Mouse (Mus musculus) heart, postnatal 0 days (tissue): ENCODE results near the gene Pde1c. TPM values are rescaled to one million over a fixed set of nuclear protein-coding genes. Genes with fewer than 3 reads are reported as not detected.

Experiments
- ATAC-seq: fragments of 200-750 bp; cut with Nextera tagmentation; 2 replicates; pipeline ENCODE4 v1.8.0; 2017; ENCODE audit warnings: low read depth, moderate number of reproducible peaks, moderate library complexity; ENCODE audit not compliant: insufficient read depth
- DNase-seq: peaks from one replicate; pipeline ENCODE4 v3.0.0-alpha.2; 2016; ENCODE audit warnings: low spot score
- H3K27ac ChIP-seq: fragments of 300-500 bp; sonication (generic); 2 replicates; pipeline ENCODE4 v1.5.1; 2014; ENCODE audit warnings: low read depth, mild to moderate bottlenecking
- H3K27me3 ChIP-seq: fragments of 300-500 bp; sonication (generic); 2 replicates; pipeline ENCODE4 v1.6.1; 2014; ENCODE audit warnings: low read length, mixed read lengths; ENCODE audit not compliant: control insufficient read depth, insufficient read depth
- H3K36me3 ChIP-seq: fragments of 300-500 bp; sonication (generic); replicated peaks from 2 replicates; pipeline ENCODE4 v1.6.1; 2014; ENCODE audit warnings: low read length, mixed read lengths; ENCODE audit not compliant: control insufficient read depth, insufficient read depth
- H3K4me1 ChIP-seq: fragments of 300-500 bp; sonication (generic); 2 replicates; pipeline ENCODE4 v1.6.1; 2014; ENCODE audit warnings: antibody characterized with exemption; ENCODE audit not compliant: control insufficient read depth, insufficient read depth
- H3K4me2 ChIP-seq: fragments of 300-500 bp; sonication (generic); 2 replicates; pipeline ENCODE4 v1.6.1; 2014; ENCODE audit warnings: low read depth, mild to moderate bottlenecking, low read length, moderate library complexity
- H3K4me3 ChIP-seq: fragments of 300-500 bp; sonication (generic); 2 replicates; pipeline ENCODE4 v1.5.1; 2014; ENCODE audit warnings: low read depth, low read length
- H3K9ac ChIP-seq: fragments of 300-500 bp; sonication (generic); replicated peaks from 2 replicates; pipeline ENCODE4 v1.6.1; 2014; ENCODE audit warnings: low read depth, low read length, mixed read lengths
- H3K9me3 ChIP-seq: fragments of 300-500 bp; sonication (generic); replicated peaks from 2 replicates; pipeline ENCODE4 v1.6.1; 2016; ENCODE audit warnings: low read length; ENCODE audit not compliant: control insufficient read depth
- CTCF ChIP-seq: IDR thresholded peaks from 2 replicates; pipeline ENCODE4 v1.5.1; 2016; ENCODE audit warnings: antibody characterized with exemption, control low read depth, low read depth
- EP300 ChIP-seq: IDR thresholded peaks from 2 replicates; pipeline ENCODE4 v1.6.1; 2016; ENCODE audit warnings: antibody characterized with exemption, low read depth
- WGBS: fragments of 180-500 bp; shearing (Covaris S2); extraction: QIAGEN DNeasy Blood & Tissue Kit; methylation state at CpG from one replicate; pipeline ENCODE4 v1.1.7; 2014; 5-methylcytosine and 5-hydroxymethylcytosine counted together
- polyA plus RNA-seq: library from polyadenylated mRNA; unstranded; fragments of >200 nt; fragmentation: Nextera tagmentation; extraction: Ambion mirVana; gene quantifications from 2 replicates; pipeline ENCODE4 v1.2.1, GENCODE M21; 2015
- total RNA-seq: library from RNA; depleted of rRNA; stranded (reverse); fragments of >200 nt; gene quantifications from 2 replicates; pipeline ENCODE4 v1.2.3, GENCODE M21; 2014; ENCODE audit warnings: low replicate concordance

Pde1c gene
- total and polyA plus RNA-seq, 2 experiments from 2014 or later: 26.8 to 83.2 TPM

DNA sequence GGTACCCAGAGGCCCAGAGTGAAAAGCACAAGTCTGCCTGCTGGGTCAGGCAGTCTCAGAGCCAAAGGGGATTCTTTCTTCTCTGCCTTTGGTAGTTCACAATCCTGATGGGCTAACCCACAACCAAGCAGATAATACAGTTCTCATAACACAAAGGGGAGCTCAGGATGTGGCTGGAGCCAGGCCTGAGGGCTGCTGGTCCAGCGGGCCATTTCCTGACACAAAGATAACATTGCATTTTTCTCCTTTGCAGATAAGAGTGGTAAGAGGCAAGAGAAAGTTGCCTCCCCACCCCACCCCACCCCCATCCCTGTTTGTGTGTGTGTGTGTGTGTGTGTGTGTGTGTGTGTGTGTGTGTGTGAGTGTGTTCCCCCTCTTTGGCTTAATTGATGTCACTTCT, 10.7 kb upstream of the Pde1c start:
- Histone ChIP-seq H3K27me3 (no peaks in the 10 kb centered on the region), H3K4me1 (no peaks in the 10 kb centered on the region), H3K4me3 (no peak overlapping the region), H3K27ac (no peak overlapping the region), H3K9ac (no peak overlapping the region), H3K4me2 (no peak overlapping the region), H3K9me3 (no peaks in the 10 kb centered on the region), H3K36me3 (no peaks in the 10 kb centered on the region)
- ATAC-seq (no peak), DNase-seq (no peak)
- WGBS: 6% methylated on average over 1 of the region's 1 CpGs
- TF ChIP-seq EP300 (no peak), CTCF (no peak)

DNA sequence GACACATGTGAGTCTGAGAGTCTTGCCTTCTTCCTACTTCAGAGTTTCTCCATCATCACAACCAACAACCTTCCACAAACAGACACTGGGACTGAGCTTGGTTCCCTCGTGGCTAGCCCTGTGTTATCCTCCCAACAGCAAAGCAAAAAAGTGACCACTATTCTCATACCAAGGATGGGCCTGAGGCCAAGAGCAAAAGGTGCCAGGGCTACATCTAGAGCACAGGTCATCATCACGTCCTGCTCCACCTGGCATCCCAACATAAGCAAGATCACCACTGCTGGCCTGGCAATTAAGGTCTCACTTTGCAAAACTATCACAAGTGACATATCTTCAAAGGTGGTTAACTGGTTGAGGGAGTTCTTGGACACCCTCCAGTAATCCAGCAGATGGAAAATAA, 8.0 kb downstream of the Pde1c start:
- DNase-seq (no peak), ATAC-seq (no peak)
- H3K27me3 ChIP-seq: no peaks in the 10 kb centered on the region
- peaks cover 6% of the 10 kb centered on the region; the same call in 1 of the 2 replicates for H3K4me1 ChIP-seq
- H3K9me3 ChIP-seq: no peaks in the 10 kb centered on the region
- no peak overlapping the region for H3K27ac ChIP-seq
- no peak overlapping the region for H3K4me2 ChIP-seq
- WGBS: 50% methylated on average over 2 of the region's 2 CpGs
- H3K4me3 ChIP-seq: no peak overlapping the region
- TF ChIP-seq EP300 (no peak), CTCF (no peak)
- H3K9ac ChIP-seq: no peak overlapping the region
- no peaks in the 10 kb centered on the region for H3K36me3 ChIP-seq

DNA sequence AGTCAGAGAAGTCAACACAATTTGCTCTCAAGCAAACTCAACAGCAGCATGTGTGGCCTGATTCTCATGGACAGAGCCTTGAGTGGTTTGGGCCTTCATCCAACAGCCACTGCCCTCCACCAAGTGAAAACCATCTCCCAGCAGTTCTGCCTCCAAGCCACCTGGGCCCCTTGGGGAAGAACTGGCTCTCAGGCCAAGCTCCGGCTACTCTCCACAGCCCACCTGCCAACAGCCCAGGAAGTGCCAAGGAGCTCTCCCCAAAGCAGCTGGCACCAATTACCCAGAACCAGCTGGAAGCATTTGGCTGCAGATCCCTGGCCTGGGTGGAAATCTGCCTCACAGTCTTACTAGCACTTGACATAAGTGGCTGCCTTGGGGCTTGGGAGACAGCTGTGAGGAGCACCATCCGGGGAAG, 8.4 kb downstream of the Pde1c start:
- 31% methylated on average over 2 of the region's 2 CpGs for WGBS
- H3K4me1 ChIP-seq: peaks cover 6% of the 10 kb centered on the region; the same call in 1 of the 2 replicates
- H3K36me3 ChIP-seq: no peaks in the 10 kb centered on the region
- no peak overlapping the region for H3K27ac ChIP-seq
- DNase-seq (peak; percentile 36), ATAC-seq (peak; percentile 64)
- H3K27me3 ChIP-seq: no peaks in the 10 kb centered on the region
- no peaks in the 10 kb centered on the region for H3K9me3 ChIP-seq
- no peak overlapping the region for H3K9ac ChIP-seq
- no peak overlapping the region for H3K4me2 ChIP-seq
- TF ChIP-seq EP300 (no peak), CTCF (no peak)
- no peak overlapping the region for H3K4me3 ChIP-seq

DNA sequence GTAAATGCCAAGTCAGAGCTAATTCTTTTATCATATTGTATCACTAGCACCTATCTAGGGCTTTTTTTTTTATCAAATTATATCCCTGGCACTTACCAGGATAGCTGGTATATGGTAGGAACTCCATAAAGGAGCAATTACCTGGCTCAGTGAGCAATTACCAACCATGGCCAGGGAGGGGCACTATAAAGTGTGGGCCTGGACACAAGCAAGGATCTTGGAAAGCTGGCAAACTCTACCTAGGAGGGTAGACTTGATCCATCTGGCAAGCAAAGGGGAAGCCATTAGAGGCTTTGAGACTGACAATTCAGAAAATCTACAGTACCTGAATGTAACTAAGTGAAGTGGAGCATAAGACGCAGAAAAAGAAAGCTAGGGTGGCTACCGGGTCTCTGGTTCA, 10.2 kb downstream of the Pde1c start:
- DNase-seq (no peak), ATAC-seq (no peak)
- Histone ChIP-seq H3K4me1 (peaks cover 6% of the 10 kb centered on the region; the same call in 1 of the 2 replicates), H3K9me3 (no peaks in the 10 kb centered on the region), H3K27me3 (no peaks in the 10 kb centered on the region), H3K4me2 (no peak overlapping the region), H3K4me3 (no peak overlapping the region), H3K27ac (no peak overlapping the region), H3K36me3 (no peaks in the 10 kb centered on the region), H3K9ac (no peak overlapping the region)
- WGBS: 86% methylated on average over 2 of the region's 2 CpGs
- no peak for TF ChIP-seq EP300

DNA sequence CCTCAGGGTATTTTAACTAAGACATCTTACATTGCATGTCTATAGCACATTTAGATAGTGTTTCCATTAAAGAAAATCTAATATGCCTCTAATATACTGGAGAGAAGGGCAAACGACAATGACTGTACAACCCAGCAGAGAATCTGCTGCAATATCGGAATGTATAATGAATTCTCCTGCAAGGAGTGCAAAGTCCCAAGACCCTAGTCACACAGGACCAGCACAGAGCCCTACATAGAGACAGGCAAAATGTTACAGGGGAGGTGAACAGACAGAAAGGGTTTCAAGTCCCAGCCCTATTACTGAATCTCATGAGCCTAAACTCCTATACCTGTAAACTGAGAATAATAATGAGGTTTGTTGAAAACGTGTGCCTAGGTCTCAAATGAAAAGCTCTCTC, 13.1 kb downstream of the Pde1c start:
- Histone ChIP-seq H3K36me3 (no peaks in the 10 kb centered on the region), H3K27ac (no peak overlapping the region), H3K27me3 (no peaks in the 10 kb centered on the region), H3K9ac (no peak overlapping the region), H3K4me1 (peaks cover 6% of the 10 kb centered on the region; the same call in 1 of the 2 replicates), H3K9me3 (no peaks in the 10 kb centered on the region), H3K4me3 (no peak overlapping the region), H3K4me2 (no peak overlapping the region)
- WGBS: 70% methylated on average over 3 of the region's 3 CpGs
- no peak for DNase-seq
- no peak for ATAC-seq
- TF ChIP-seq EP300 (no peak), CTCF (no peak)

DNA sequence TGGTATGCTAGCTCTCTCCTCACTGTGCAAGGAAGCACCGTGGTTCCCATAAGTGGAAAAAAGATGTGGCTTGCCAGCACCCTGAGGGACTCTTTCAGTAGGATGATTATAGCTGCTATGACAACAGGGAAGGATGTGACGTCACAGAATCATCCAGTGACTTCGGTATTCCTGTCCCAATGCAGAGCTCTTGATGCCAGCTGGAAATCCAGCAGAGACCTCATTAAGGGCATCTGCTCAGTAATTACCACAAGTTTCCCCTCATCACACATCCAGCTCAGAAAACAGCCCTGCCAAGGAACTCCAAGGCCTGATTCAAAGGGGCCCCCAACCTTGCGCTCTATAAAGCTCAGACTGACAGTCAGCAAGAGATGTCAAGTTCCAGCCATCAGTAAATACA, 13.5 kb downstream of the Pde1c start:
- no peak for DNase-seq
- H3K9me3 ChIP-seq: no peaks in the 10 kb centered on the region
- H3K27me3 ChIP-seq: no peaks in the 10 kb centered on the region

More for the DNA sequence above, 13.5 kb downstream of the Pde1c start:
- Histone ChIP-seq H3K36me3 (no peaks in the 10 kb centered on the region), H3K4me1 (peaks cover 3% of the 10 kb centered on the region; the same call in 1 of the 2 replicates), H3K9ac (no peak overlapping the region), H3K4me2 (no peak overlapping the region), H3K27ac (no peak overlapping the region), H3K4me3 (no peak overlapping the region)
- ATAC-seq: no peak
- WGBS: 49% methylated on average over 4 of the region's 4 CpGs
- TF ChIP-seq EP300: no peak
